Mouse (Mus musculus) olfactory bulb, adult 2 months (tissue): Measurements from ENCODE around the gene Lsm2.
"Not testable (repeated sequence)": the region's sequence is repeated elsewhere in the genome, so short reads cannot be mapped to it uniquely, and the experiment has no call there.

Source experiments
- CTCF ChIP-seq: fragments of 200-500 bp; IDR thresholded peaks from 2 replicates; pipeline ENCODE4 v1.5.1; 2012; ENCODE audit warnings: low read depth, mild to moderate bottlenecking, low read length, moderate library complexity; ENCODE audit not compliant: insufficient read depth
- POLR2A ChIP-seq: fragments of 200-500 bp; IDR thresholded peaks from 2 replicates; pipeline ENCODE4 v1.6.1; 2012; ENCODE audit warnings: mild to moderate bottlenecking, low read depth, low read length, moderate library complexity; ENCODE audit not compliant: insufficient read depth

- TF ChIP-seq POLR2A, CTCF: not testable (repeated sequence)
Observed at GRCm38 (mm10) chr17:34995192-34995591, 13.5 kb downstream of the Lsm2 start.
